Mouse (Mus musculus): ENCODE measurements at regions not wholly inside any gene's neighbourhood (a gene's known extent, or its start where the extent isn't known, plus 50 kb on each side); places are given as distances from the start of the nearest gene placed in this dataset.
A peak's percentile ranks its signal among the peaks of the same experiment; 100 is the strongest.

GRCm38 (mm10) chr8:49631286-49631685 is 787.5 kb upstream of the Tenm3 start:
- DNase-seq (ENCODE audit: low spot score): no peak

DNA sequence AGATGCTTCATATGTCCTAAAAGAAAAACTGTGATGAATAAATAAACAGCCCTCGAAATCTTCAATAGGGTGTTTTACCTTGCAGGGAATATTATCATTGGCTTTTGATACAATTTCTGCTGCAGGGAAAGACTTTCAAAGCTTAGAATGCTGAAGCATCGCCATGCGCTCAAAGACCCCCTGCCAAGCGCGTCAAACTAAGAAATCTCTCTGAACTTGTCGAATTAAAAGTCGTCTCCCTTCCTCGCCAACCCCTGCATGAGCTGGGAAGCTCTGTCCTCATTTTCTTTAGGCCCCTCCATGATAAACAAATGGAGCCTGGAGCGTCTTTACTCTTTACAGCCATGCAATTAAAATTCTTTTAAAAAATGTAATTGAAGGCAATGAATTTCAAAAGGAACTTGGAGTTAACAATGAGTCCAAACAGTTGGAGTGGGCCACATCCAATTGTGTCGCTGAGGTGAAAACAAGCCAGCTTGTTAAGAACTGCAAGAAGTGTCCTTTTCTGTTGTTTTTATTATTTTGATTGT is 784.3 kb upstream of the Tenm3 start:
- DNase-seq (ENCODE audit: low spot score): no peak

- DNase-seq (ENCODE audit: low spot score): no peak
These were observed 751.8 kb upstream of the Tenm3 start for GRCm38 (mm10) chr8:49595501-49595900.

GRCm38 (mm10) chr8:49567423-49567822 is 723.7 kb upstream of the Tenm3 start:
- no peak for DNase-seq (ENCODE audit: low spot score)

GRCm38 (mm10) chr8:49563499-49564279 is 719.9 kb upstream of the Tenm3 start:
- no peak for DNase-seq (ENCODE audit: low spot score)

DNA sequence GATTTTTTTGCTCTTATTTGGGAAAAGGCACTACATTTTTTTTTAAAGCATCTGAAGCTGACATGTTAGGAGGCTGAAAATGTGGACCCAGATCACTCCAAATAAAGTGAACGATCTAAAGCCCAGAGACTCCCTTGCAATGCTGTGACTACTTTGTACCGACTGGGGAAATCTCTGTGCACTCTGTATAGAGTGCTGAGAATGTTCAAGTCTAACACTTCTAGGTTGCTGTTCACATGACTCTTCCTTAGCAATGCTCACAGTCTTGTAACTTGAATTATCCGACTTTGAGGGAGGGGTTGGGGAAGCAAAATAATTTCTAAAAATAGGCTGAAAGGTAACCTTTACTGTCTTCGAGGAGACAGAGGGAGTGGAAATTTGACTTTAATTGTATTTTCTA is 719.2 kb upstream of the Tenm3 start:
- no peak for DNase-seq (ENCODE audit: low spot score)

DNA sequence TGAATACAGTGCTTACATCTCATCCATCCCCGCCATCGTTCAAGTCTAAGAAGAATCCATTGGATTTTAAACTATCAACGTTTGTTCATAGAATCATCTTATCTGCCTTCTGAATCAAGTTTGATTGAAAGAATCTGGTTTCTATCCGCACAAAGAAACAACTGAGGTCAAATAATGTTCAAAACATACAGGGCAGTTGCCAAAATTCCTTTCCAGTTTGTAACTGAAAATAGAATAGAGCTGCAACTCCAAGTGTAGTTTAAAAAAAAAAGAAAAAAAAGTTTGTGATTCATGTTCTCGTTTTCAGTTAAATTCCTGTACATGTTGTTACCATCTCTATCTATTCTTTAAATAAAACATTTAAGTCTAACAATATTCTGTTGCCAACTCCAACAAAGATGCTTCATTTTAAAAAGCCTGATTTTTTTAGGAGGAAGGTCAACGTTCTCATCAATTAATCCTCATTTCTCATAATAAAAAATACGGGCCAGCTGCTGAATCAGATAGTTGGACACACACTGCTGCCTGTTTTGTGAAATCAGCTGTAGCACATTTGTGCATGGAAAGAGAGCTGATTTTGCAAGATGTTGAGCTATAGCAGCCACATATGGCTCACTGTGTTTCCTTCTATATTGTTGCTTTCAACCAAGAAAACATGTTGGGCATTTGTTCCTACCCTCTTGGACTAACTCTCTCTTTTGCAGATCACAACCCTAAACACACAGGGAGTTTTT is 712.1 kb upstream of the Tenm3 start:
- DNase-seq (ENCODE audit: low spot score): peak; percentile 24

DNA sequence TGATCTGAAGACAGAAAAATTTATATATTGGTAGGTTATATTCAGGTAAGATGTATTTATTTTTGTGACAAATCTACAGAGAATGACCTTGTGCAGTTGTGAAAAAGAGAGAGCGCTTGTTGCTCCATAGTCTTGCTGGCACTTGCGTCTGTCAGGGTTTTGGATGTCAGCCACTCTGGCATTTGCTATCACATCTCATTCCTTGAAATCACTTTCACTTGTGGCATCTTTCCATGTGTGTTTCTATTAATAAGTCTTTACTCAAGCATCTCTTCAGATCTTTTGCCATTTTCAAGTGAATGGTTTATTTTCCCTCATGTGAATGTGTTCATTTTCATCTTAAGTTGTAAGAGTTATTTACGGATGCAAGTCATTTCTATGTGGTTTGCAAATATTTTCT is 709.4 kb upstream of the Tenm3 start:
- DNase-seq (ENCODE audit: low spot score): peak; percentile 61

GRCm38 (mm10) chr8:49543321-49543720 is 699.6 kb upstream of the Tenm3 start:
- no peak for DNase-seq (ENCODE audit: low spot score)

DNA sequence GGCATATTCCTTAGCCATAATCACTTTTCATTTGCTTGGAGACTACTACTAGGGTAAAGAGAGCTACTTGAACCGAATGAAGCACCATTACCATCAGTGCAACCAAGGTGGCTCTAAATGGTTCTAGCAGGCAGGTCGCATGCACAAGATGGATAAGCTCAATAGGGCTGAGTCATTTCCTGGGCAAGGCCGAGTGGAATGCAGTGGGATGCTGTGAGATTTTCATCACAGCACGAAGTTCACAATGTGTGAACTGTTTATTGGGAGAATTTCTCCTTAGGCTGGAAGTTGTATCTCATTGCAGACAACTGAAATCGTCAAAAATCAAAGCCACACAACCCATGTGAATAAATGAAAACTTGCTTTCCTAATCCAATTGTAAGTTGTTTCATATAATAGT is 697.6 kb upstream of the Tenm3 start:
- no peak for DNase-seq (ENCODE audit: low spot score)

DNA sequence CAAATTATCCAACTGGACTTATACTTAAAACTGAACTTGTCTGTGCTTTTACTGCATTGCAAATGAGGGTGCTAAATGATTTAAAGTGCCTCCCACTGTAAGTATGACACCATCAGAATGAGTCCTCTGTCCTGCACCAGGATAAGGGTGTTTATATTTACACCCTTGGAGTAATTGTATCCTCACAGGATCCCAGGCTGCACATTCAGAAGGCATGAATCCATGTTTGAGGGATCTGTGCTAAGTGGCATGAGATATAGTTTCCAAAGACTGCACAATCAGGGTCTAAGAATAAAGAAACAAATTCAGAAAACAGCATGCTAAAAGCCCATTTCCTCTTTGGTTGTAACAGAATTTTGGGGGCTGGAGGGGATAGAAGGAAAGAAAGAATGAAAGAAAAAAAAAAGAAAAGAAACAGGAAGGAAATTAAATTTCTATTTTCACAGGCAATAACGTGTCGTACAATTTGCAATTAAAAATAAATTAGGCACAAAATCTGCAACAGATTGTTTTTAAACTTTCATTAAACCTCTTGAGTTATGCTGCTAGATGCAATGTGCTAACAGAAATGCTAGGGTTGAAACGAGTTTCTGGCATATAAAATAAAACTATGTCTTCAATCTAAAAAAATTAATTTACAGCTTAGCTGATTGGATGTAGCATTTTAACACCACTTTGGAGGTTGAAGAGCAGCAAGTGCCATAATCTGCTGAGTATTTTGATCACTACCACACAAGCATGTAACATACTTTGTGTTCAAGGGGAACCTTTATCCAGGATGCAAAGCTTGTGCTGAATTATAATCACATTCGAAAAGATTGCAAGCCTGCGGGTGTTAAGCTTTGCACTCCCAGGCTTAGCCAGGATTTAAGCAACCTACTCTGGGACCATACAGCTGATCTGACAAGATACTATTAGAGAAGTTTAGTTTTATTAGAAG is 689.9 kb upstream of the Tenm3 start:
- DNase-seq (ENCODE audit: low spot score): no peak

DNA sequence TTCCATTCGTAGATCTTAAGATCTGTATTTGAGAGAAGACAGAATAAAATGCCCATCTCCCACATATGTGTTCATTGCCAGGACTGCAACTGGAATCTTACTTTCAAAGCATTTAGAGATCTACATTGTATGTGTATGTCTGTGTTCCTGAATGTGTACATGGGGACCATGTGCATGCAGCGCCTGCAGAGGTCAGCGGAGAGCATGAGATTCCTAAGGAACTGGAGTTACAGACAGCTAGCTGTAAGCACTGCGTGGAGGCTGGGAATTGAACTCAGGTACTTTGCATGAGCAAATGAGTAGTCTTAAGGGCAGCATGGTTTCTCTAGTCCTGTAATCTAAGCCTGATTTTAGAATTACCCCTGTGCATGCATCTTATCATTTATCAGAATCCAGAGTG is 685.5 kb upstream of the Tenm3 start:
- DNase-seq (ENCODE audit: low spot score): no peak

- no peak for DNase-seq (ENCODE audit: low spot score)
These were observed 649.2 kb upstream of the Tenm3 start for GRCm38 (mm10) chr8:49492906-49493305.

GRCm38 (mm10) chr8:49485284-49485683 is 641.5 kb upstream of the Tenm3 start:
- no peak for DNase-seq (ENCODE audit: low spot score)

- no peak for DNase-seq (ENCODE audit: low spot score)
These were observed 637.8 kb upstream of the Tenm3 start for GRCm38 (mm10) chr8:49481476-49481992.

- DNase-seq (ENCODE audit: low spot score): no peak
These were observed 622.3 kb upstream of the Tenm3 start for GRCm38 (mm10) chr8:49465911-49466518.

- DNase-seq (ENCODE audit: low spot score): no peak
These were observed 621.3 kb upstream of the Tenm3 start for GRCm38 (mm10) chr8:49465070-49465469.

GRCm38 (mm10) chr8:49462602-49463001 is 618.9 kb upstream of the Tenm3 start:
- DNase-seq (ENCODE audit: low spot score): no peak

DNA sequence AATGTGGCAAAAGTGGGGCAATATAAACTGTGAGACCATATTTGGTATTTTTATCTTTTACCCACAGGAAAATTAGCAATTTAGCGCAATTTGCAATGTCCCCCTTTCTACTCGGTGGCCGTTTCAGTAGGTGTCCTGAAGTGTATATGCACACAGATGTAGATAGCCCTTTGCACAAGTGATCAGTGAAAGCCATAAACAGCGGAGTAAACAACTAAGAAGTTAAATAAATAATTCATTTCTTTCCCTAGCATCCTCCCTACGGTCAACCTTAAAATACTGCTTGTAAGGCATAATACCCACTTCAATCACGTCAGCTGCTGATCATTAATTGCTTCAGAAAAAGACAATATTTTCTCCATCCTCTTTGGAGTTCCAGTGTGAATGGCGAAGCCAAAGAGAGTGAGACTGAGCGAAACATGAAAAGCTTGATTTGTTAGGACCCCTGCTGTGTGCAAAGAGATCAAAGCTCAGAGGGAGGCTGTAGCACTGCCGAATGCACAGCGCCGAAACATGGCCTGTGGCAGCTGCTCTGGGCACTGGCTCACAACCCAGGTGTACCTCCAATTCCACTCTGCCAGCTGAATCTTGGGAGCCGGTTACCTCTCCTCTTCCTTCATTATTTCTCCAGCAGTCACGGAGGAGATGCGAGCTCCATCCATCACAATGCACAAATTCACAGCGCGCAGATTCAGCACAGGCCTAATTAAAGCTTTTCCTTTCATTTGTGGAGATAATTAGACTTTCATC is 618.1 kb upstream of the Tenm3 start:
- no peak for DNase-seq (ENCODE audit: low spot score)

DNA sequence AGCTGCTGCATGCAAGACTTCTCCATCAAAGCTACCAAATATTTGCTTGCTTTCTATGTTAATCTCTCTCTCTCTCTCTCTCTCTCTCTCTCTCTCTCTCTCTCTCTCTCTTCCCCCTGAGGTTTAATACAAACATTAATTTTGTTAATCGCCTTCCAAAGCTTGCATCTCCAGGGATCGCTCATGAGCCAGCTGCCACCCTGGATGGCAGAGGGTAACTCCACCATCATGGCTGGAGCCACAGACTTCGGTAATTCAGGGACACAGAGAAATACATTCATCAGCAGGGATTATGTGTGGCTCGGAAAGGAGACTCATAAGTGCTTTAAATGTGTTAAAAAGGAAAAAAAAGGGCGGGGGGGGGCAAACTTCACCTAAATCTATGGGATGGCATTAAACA is 601.7 kb upstream of the Tenm3 start:
- no peak for DNase-seq (ENCODE audit: low spot score)

GRCm38 (mm10) chr8:49441270-49441669 is 597.5 kb upstream of the Tenm3 start:
- DNase-seq (ENCODE audit: low spot score): no peak
